Mouse (Mus musculus): Measurements from ENCODE around the gene Aipl1. TPM values are rescaled to one million over a fixed set of nuclear protein-coding genes. Genes with fewer than 3 reads are reported as not detected.
A peak's percentile ranks its signal among the peaks of the same experiment; 100 is the strongest.

The Aipl1 gene
- polyA plus RNA-seq, 1 experiment, result 0.89 TPM

GRCm38 (mm10) chr11:72011955-72012354, 25.4 kb downstream of the Aipl1 start:
- 86% methylated on average over 1 of the region's 1 CpGs for WGBS

DNA sequence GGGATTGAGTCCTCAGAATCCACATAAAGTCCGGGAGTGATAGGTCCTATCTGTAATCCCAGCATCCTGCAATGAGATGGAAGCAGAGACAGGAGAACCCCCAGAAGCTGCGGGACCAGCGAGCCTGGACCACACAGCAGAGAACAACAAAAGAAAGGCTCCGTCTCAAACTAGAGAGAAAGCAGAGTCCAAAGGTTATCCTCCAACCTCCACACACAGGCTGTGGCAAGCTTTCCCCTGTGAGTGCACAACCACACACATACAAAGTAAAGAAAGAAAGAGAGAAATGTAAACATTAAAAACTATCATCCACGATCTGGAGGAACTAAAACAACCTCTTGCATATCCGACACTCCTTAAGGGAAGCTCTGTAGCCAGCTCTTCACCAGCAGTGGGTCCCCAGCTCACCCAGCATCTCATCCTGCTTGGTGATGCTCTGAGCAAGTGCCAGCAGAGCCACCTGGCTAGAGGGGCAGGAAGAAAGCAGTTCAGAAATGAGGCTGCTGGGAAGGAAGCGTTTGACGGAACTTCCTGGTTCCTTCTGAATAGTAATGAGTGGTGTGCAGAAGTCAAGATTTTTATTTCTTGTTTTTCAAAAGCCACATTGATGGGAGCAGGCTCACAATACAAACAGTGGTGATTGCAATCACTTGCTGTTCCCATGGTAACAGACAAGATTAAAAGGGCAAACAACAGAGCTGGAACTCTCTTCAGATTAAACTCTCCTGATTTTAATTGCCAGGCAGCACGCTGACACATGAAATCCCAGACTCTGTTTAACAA, 26.2 kb downstream of the Aipl1 start:
- no peak for DNase-seq
- Histone ChIP-seq H3K4me3 (ENCODE audit: control insufficient read depth, insufficient read depth, low read length) (no peak overlapping the region), H3K36me3 (ENCODE audit: control insufficient read depth, insufficient read depth, low read length) (no peaks in the 10 kb centered on the region), H3K4me1 (replicated peaks; ENCODE audit: control insufficient read depth, insufficient read depth, low read length) (peaks cover 3% of the 10 kb centered on the region; the same call in 1 of the 2 replicates), H3K27ac (ENCODE audit: control insufficient read depth, insufficient read depth, low read length) (no peak overlapping the region), H3K27me3 (ENCODE audit: control insufficient read depth, insufficient read depth, low read length) (no peaks in the 10 kb centered on the region)
- no peak for TF ChIP-seq CTCF (IDR thresholded peaks at IDR 0.05; ENCODE audit: borderline replicate concordance, control insufficient read depth, extremely low read depth, insufficient read depth, low read length, poor library complexity)
- no peak for TF ChIP-seq POLR2A (IDR thresholded peaks at IDR 0.05; ENCODE audit: control insufficient read depth, extremely low read depth, insufficient read depth, low read length, poor library complexity)
- WGBS, result 59% methylated on average over 9 of the region's 9 CpGs

More at GRCm38 (mm10) chr11:72011955-72012354, 25.4 kb downstream of the Aipl1 start:
- TF ChIP-seq CTCF (IDR thresholded peaks at IDR 0.05; ENCODE audit: borderline replicate concordance, control insufficient read depth, extremely low read depth, insufficient read depth, low read length, poor library complexity) (no peak), POLR2A (IDR thresholded peaks at IDR 0.05; ENCODE audit: control insufficient read depth, extremely low read depth, insufficient read depth, low read length, poor library complexity) (no peak)
- H3K4me3 ChIP-seq (ENCODE audit: control insufficient read depth, insufficient read depth, low read length), result no peak overlapping the region
- H3K27ac ChIP-seq (ENCODE audit: control insufficient read depth, insufficient read depth, low read length), result no peak overlapping the region
- H3K27me3 ChIP-seq (ENCODE audit: control insufficient read depth, insufficient read depth, low read length), result no peaks in the 10 kb centered on the region
- DNase-seq, result no peak
- H3K36me3 ChIP-seq (ENCODE audit: control insufficient read depth, insufficient read depth, low read length), result no peaks in the 10 kb centered on the region
- H3K4me1 ChIP-seq (replicated peaks; ENCODE audit: control insufficient read depth, insufficient read depth, low read length), result peaks cover 3% of the 10 kb centered on the region; the same call in 1 of the 2 replicates

GRCm38 (mm10) chr11:72010367-72010766, 26.9 kb downstream of the Aipl1 start:
- Histone ChIP-seq H3K36me3 (ENCODE audit: control insufficient read depth, insufficient read depth, low read length) (no peaks in the 10 kb centered on the region), H3K4me3 (ENCODE audit: control insufficient read depth, insufficient read depth, low read length) (no peak overlapping the region), H3K27me3 (ENCODE audit: control insufficient read depth, insufficient read depth, low read length) (no peaks in the 10 kb centered on the region), H3K4me1 (replicated peaks; ENCODE audit: control insufficient read depth, insufficient read depth, low read length) (peaks cover 3% of the 10 kb centered on the region; the same call in 1 of the 2 replicates), H3K27ac (ENCODE audit: control insufficient read depth, insufficient read depth, low read length) (no peak overlapping the region)
- TF ChIP-seq CTCF (IDR thresholded peaks at IDR 0.05; ENCODE audit: borderline replicate concordance, control insufficient read depth, extremely low read depth, insufficient read depth, low read length, poor library complexity) (no peak), POLR2A (IDR thresholded peaks at IDR 0.05; ENCODE audit: control insufficient read depth, extremely low read depth, insufficient read depth, low read length, poor library complexity) (no peak)
- no peak for DNase-seq
- WGBS, result 76% methylated on average over 5 of the region's 5 CpGs

DNA sequence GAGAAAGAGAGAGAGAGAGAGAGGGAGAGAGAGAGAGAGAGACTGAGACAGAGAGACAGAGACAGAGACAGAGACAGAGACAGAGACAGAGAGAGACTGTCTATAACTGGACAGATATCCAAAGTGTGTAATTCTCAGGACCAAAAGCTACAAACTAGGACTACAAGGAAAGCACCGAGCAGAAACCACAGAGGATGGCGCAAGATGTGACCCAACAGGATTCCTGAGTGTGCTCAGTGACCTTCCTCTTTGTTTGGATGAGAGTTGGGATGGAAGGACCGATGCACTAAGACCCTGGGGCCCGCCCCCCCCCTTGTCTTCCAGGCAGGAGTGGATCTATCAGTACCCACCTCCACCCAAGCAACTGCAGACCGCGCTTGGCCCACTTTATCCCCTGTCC, 31.8 kb downstream of the Aipl1 start:
- Histone ChIP-seq H3K4me1 (replicated peaks; ENCODE audit: control insufficient read depth, insufficient read depth, low read length) (peaks cover 13% of the 10 kb centered on the region), H3K36me3 (ENCODE audit: control insufficient read depth, insufficient read depth, low read length) (no peaks in the 10 kb centered on the region), H3K27ac (ENCODE audit: control insufficient read depth, insufficient read depth, low read length) (no peak overlapping the region), H3K27me3 (ENCODE audit: control insufficient read depth, insufficient read depth, low read length) (no peaks in the 10 kb centered on the region), H3K4me3 (ENCODE audit: control insufficient read depth, insufficient read depth, low read length) (no peak overlapping the region)
- no peak for DNase-seq
- TF ChIP-seq POLR2A (IDR thresholded peaks at IDR 0.05; ENCODE audit: control insufficient read depth, extremely low read depth, insufficient read depth, low read length, poor library complexity) (no peak), CTCF (IDR thresholded peaks at IDR 0.05; ENCODE audit: borderline replicate concordance, control insufficient read depth, extremely low read depth, insufficient read depth, low read length, poor library complexity) (no peak)
- 95% methylated on average over 6 of the region's 6 CpGs for WGBS

GRCm38 (mm10) chr11:72003171-72003570, 34.1 kb downstream of the Aipl1 start:
- H3K27ac ChIP-seq (ENCODE audit: control insufficient read depth, insufficient read depth, low read length), result no peak overlapping the region
- DNase-seq, result no peak
- peaks cover 15% of the 10 kb centered on the region for H3K4me1 ChIP-seq (replicated peaks; ENCODE audit: control insufficient read depth, insufficient read depth, low read length)
- TF ChIP-seq CTCF (IDR thresholded peaks at IDR 0.05; ENCODE audit: borderline replicate concordance, control insufficient read depth, extremely low read depth, insufficient read depth, low read length, poor library complexity) (no peak), POLR2A (IDR thresholded peaks at IDR 0.05; ENCODE audit: control insufficient read depth, extremely low read depth, insufficient read depth, low read length, poor library complexity) (no peak)
- H3K27me3 ChIP-seq (ENCODE audit: control insufficient read depth, insufficient read depth, low read length), result no peaks in the 10 kb centered on the region
- 90% methylated on average over 9 of the region's 9 CpGs for WGBS
- no peaks in the 10 kb centered on the region for H3K36me3 ChIP-seq (ENCODE audit: control insufficient read depth, insufficient read depth, low read length)
- H3K4me3 ChIP-seq (ENCODE audit: control insufficient read depth, insufficient read depth, low read length), result no peak overlapping the region

DNA sequence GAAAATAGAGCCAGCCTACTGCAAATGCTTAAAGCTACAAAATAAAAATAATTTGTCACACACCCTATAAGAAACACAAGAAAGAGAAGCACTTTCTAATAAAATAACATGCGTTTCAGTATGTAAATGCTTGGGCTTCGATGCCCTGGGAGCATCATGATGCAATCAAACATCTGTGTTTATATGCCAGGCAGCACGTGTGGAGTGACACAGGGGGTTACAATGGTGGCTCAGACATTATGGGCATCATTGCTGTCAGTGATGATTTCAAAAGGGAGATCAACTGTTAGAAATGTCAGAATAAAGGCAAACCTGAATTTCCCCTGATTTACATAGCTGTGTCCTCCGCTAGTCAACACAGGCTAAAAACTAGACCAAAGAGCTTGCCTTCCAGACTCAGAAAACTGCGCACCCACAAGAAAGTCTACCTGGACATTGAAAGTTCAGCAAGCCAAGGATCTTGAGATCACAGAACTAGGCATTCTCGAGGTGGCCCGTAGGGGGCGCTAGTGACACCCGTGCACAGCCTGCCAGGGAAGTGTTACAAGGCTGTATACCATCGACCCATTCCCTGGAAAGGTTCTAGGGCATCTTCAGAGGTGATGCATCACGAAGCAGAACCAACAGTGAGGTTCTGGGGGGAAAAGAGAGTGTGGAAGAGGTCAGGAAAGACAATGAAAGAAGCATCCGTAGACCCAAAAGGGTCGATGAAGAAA, 35.0 kb downstream of the Aipl1 start:
- 53% methylated on average over 13 of the region's 13 CpGs for WGBS
- TF ChIP-seq POLR2A (IDR thresholded peaks at IDR 0.05; ENCODE audit: control insufficient read depth, extremely low read depth, insufficient read depth, low read length, poor library complexity) (no peak), CTCF (IDR thresholded peaks at IDR 0.05; ENCODE audit: borderline replicate concordance, control insufficient read depth, extremely low read depth, insufficient read depth, low read length, poor library complexity) (peak; percentile 83; the same call in 1 of the 2 replicates)
- no peak overlapping the region for H3K27ac ChIP-seq (ENCODE audit: control insufficient read depth, insufficient read depth, low read length)
- no peak overlapping the region for H3K4me3 ChIP-seq (ENCODE audit: control insufficient read depth, insufficient read depth, low read length)
- no peaks in the 10 kb centered on the region for H3K27me3 ChIP-seq (ENCODE audit: control insufficient read depth, insufficient read depth, low read length)
- H3K36me3 ChIP-seq (ENCODE audit: control insufficient read depth, insufficient read depth, low read length), result no peaks in the 10 kb centered on the region
- peaks cover 15% of the 10 kb centered on the region for H3K4me1 ChIP-seq (replicated peaks; ENCODE audit: control insufficient read depth, insufficient read depth, low read length)
- peak; percentile 49 for DNase-seq
